Mouse (Mus musculus): Measurements from ENCODE around the gene Pcdh9. TPM values are rescaled to one million over a fixed set of nuclear protein-coding genes. Genes with fewer than 3 reads are reported as not detected.

Gene Pcdh9
- total RNA-seq, 2 experiments from 2014 or later = 1.3 to 1.5 TPM

- DNase-seq (ENCODE audit: low spot score in 2 of 2) = no peak
These were observed 690.7 kb downstream of the Pcdh9 start for GRCm38 (mm10) chr14:93199791-93200190.

- no peak for DNase-seq (ENCODE audit: low spot score in 2 of 2)
These were observed 707.6 kb downstream of the Pcdh9 start for GRCm38 (mm10) chr14:93182606-93183491.

GRCm38 (mm10) chr14:93169201-93169600 lies 721.3 kb downstream of the Pcdh9 start:
- no peak for DNase-seq (ENCODE audit: low spot score in 2 of 2)

- no peak for DNase-seq (ENCODE audit: low spot score in 2 of 2)
These were observed 722.1 kb downstream of the Pcdh9 start for GRCm38 (mm10) chr14:93168367-93168766.

- no peak for DNase-seq (ENCODE audit: low spot score in 2 of 2)
These were observed 747.1 kb downstream of the Pcdh9 start for GRCm38 (mm10) chr14:93143414-93143813.

- peak in 1 of 2 experiments; percentile 5 for DNase-seq (ENCODE audit: low spot score in 2 of 2)
These were observed 748.4 kb downstream of the Pcdh9 start for GRCm38 (mm10) chr14:93142076-93142475.

- DNase-seq (ENCODE audit: low spot score in 2 of 2) = no peak
These were observed 763.5 kb downstream of the Pcdh9 start for GRCm38 (mm10) chr14:93126993-93127392.

GRCm38 (mm10) chr14:93102755-93103154 lies 787.7 kb downstream of the Pcdh9 start:
- DNase-seq (ENCODE audit: low spot score in 2 of 2) = no peak

GRCm38 (mm10) chr14:93095081-93095480 lies 795.4 kb downstream of the Pcdh9 start:
- DNase-seq (ENCODE audit: low spot score in 2 of 2) = no peak

- DNase-seq (ENCODE audit: low spot score in 2 of 2) = no peak
These were observed 797.7 kb downstream of the Pcdh9 start for GRCm38 (mm10) chr14:93092806-93093205.

GRCm38 (mm10) chr14:93085646-93086045 lies 804.8 kb downstream of the Pcdh9 start:
- no peak for DNase-seq (ENCODE audit: low spot score in 2 of 2)

GRCm38 (mm10) chr14:93083140-93083539 lies 807.3 kb downstream of the Pcdh9 start:
- no peak for DNase-seq (ENCODE audit: low spot score in 2 of 2)

GRCm38 (mm10) chr14:93080910-93081309 lies 809.6 kb downstream of the Pcdh9 start:
- DNase-seq (ENCODE audit: low spot score in 2 of 2) = no peak

GRCm38 (mm10) chr14:93075761-93076160 lies 814.7 kb downstream of the Pcdh9 start:
- no peak for DNase-seq (ENCODE audit: low spot score in 2 of 2)

- DNase-seq (ENCODE audit: low spot score in 2 of 2) = no peak
These were observed 818.1 kb downstream of the Pcdh9 start for GRCm38 (mm10) chr14:93072346-93072745.

- no peak for DNase-seq (ENCODE audit: low spot score in 2 of 2)
These were observed 820.3 kb downstream of the Pcdh9 start for GRCm38 (mm10) chr14:93070140-93070539.

GRCm38 (mm10) chr14:93067411-93068336 lies 822.8 kb downstream of the Pcdh9 start:
- DNase-seq (ENCODE audit: low spot score in 2 of 2) = no peak

- no peak for DNase-seq (ENCODE audit: low spot score in 2 of 2)
These were observed 823.6 kb downstream of the Pcdh9 start for GRCm38 (mm10) chr14:93066732-93067410.

GRCm38 (mm10) chr14:93061824-93062620 lies 828.5 kb downstream of the Pcdh9 start:
- no peak for DNase-seq (ENCODE audit: low spot score in 2 of 2)

- no peak for DNase-seq (ENCODE audit: low spot score in 2 of 2)
These were observed 831.7 kb downstream of the Pcdh9 start for GRCm38 (mm10) chr14:93058799-93059198.

Data from adrenal gland, adult 18-20 months (tissue).